Mouse (Mus musculus) cerebellum, postnatal 14 days (tissue): ENCODE measurements around the gene Rasip1.
A peak's percentile ranks its signal among the peaks of the same experiment; 100 is the strongest.

ENCODE experiments used
- DNase-seq, 2 experiments: peaks; one replicate each; pipeline ENCODE4 v3.0.0; 2021; ENCODE audit warnings: mixed read lengths in 2 of 2

Gene Rasip1

DNA sequence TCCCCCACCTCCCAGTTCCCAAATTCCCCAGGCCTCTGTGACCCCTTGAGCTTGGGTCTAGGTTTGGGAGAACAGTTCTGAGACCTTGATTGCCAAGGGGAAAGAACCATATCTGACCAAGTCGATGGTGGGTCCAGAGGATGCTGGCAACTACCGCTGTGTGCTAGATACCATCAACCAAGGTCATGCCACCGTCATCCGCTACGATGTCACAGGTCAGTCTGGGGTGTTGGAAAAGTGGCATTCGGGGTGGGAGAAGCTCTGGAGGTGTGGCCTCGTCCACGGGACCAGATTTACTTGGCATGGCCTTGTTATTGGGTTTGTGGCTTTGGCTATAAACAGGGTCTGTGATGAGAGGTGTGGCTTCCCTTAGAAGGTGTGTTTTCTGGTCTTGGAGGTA, 1.8 kb upstream of the Rasip1 start:
- DNase-seq: no peak

DNA sequence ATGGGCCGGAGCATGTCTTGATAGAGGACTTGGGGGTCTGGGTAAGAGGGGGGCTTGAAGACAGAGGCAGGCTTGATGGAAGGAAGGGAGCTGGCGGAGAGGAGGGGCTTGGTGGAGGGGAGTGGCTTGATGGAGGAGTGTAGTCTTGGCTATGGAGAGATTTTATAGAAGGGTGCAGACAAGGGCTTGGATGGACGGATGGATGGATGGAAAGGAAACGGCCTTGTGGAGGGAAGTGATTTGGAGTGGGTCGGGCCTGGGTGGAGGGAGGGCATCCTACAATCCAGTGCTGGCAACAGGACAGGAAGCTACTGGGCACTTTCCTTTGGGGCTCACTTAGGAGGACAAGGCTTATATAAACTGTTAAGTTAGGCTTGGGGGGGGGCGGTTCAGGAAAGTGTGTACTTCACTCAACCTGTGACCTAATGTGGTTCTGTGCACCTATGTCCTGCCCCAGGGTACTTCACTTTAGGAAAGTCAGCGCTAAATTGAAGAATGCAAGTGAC, 664 bp upstream of the Rasip1 start:
- DNase-seq: no peak

DNA sequence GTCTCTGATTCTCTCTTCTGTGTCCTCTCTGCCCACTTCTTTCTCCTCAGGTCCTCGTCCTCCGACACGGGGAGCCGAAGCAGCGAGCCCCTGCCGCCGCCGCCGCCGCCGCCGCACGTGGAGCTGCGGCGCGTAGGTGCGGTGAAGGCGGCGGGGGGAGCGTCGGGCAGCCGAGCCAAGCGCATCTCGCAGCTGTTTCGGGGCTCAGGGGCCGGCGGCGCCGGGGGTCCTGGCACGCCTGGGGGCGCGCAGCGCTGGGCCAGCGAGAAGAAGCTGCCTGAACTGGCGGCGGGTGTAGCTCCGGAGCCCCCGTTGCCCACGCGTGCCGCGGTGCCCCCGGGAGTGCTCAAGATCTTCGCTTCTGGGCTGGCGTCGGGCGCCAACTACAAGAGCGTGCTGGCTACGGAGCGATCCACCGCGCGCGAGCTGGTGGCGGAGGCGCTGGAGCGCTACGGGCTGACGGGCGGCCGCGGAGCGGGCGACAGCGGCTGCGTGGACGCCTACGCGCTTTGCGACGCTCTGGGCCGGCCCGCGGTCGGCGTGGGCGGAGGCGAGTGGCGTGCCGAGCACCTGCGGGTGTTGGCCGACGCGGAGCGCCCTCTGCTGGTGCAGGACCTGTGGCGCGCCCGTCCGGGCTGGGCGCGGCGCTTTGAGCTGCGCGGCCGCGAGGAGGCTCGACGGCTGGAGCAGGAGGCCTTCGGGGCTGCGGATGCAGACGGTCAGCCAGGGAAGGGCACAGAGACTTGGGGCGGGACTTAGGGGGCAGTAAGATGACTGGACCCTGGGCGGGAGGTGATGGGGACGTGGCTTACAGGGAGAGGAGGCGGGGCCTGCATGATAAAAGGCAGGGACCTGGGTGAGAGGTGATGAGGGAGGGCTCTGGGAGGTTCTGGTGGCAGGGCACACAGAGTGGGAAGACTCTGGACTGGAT, 1.3 kb downstream of the Rasip1 start:
- DNase-seq: peak; percentile 98

DNA sequence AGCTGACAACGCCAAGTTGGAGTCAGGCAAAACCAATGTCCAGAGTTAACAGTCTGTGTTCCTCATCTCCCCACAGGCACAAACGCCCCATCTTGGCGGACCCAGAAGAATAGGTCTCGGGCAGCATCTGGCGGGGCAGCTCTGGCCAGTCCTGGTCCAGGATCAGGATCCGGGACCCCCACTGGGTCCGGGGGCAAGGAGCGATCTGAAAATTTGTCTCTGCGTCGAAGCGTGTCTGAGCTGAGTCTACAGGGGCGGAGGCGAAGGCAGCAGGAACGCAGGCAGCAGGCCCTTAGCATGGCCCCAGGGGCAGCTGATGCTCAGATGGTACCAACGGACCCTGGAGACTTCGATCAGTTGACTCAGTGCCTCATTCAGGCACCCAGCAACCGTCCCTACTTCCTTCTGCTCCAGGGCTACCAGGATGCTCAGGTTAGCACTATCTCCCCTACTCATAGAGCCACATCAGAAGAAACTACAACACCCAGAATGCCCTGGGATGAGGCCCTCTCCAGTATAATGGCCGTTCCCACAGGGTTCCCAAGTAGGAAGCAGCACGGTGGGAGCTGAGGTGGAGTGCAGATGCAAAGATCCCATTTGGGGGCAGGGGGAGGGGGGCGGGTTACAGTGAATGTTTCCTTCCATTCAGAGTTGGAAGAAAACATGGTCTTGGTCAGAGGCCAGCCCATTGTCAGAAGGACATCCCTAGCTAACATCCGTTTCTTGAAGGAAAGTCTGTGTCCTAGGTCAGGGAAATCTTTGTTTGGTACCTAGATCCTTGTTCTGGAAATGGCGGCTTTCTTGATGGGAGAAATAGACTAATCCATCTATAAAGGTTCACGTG, 3.0 kb downstream of the Rasip1 start:
- DNase-seq: peak in 1 of 2 experiments; percentile 29

DNA sequence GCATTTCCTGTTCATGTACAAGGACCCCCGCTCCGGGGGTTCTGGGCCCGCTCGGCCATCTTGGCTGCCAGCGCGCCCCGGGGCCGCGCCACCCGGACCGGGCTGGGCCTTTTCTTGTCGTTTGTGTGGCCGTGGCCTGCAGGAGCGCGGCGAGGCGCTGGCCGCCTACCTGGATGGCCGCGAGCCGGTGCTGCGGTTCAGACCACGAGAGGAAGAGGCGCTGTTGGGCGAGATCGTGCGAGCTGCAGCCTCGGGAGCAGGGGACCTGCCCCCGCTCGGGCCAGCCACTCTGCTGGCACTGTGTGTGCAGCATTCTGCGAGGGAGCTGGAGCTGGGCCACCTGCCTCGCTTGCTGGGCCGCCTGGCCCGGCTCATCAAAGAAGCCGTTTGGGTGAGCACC, 5.2 kb downstream of the Rasip1 start:
- DNase-seq: peak; percentile 70 to 80

DNA sequence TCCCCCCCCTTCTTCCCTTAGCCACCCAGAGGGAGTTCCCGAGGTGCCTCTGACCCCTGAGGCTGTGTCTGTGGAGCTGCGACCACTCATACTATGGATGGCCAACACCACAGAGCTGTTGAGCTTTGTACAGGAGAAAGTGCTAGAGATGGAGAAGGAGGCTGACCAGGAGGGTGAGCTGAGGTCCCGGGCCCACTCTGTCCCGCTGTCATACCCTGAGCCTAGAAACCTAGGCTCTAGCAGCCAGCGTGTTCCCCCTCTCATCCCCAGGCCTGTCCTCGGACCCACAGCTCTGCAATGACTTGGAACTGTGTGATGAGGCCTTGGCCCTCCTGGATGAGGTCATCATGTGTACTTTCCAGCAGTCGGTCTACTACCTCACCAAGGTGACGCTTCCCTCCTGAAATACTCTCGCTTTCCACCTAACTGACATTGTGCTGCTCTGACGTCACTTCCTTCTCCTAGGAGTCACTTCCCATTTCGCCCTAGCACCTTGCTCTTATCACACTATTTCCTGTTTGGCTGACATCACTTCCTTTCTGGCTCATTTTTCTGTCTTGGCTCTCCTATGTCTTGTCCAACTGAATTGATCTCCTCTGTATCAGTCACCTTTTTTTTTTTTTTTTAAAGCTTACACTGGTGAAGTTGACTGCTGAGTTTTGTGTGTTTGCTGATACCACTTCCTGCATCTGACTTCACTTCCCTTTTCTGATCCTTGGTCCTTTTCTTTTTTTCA, 7.8 kb downstream of the Rasip1 start:
- no peak for DNase-seq

DNA sequence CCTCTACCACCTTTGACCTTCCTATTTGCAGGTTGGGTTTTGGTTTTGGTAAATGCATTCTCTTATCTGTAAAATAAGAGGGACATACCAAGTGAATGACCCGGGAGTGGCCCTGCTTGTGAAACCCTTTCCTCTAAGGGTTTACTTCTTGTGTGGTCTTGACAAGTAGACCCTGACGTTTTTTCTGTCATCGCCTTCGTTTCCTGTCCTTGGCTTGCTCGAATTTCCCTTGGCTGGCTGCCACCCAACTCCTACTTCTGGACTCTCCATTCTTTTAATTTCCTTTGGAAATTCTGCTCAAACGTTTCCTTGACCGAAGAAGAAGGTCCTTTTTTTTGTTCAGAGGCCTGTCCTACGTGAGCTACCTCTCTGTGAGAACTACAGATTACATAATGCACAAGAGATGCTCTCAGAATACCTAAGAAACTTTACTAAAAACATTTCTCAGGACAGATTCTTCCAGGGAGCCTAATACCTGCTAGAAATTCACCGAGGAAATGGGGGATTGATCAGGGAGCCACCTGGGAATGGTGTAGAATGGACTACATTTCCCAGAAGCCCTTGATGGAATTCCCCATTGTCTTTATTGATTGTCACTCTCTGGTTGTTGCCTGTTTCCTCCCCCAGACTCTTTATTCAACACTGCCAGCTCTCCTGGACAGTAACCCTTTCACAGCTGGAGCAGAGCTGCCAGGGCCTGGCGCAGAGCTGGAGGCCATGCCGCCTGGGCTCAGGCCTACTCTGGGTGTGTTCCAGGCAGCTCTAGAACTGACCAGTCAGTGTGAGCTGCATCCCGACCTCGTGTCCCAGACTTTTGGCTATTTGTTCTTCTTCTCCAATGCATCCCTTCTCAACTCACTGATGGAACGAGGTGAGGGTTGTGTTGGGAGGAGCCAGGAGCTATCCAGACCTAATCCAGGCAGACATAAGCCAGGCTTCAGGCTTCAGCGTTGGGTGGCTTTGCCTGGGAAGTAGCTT, 8.7 kb downstream of the Rasip1 start:
- DNase-seq: peak in 1 of 2 experiments; percentile 37

DNA sequence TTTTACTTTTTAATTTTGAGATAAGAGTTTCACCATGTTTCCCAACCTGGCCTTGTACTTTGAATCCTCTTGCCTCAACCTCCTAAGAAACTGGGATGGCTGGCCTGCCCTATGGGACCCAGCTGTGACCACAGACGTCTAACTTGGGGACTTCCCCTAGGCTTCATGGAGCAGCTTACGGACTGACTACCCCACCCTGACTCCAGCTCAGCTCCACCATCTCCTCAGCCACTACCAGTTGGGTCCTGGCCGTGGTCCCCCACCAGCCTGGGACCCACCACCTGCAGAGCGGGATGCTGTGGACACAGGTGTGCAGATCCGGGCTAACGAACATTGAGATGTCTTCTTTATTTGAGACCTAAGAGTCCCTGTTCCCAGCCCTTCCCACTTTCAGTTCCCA, 10.4 kb downstream of the Rasip1 start:
- DNase-seq: peak in 1 of 2 experiments; percentile 45

DNA sequence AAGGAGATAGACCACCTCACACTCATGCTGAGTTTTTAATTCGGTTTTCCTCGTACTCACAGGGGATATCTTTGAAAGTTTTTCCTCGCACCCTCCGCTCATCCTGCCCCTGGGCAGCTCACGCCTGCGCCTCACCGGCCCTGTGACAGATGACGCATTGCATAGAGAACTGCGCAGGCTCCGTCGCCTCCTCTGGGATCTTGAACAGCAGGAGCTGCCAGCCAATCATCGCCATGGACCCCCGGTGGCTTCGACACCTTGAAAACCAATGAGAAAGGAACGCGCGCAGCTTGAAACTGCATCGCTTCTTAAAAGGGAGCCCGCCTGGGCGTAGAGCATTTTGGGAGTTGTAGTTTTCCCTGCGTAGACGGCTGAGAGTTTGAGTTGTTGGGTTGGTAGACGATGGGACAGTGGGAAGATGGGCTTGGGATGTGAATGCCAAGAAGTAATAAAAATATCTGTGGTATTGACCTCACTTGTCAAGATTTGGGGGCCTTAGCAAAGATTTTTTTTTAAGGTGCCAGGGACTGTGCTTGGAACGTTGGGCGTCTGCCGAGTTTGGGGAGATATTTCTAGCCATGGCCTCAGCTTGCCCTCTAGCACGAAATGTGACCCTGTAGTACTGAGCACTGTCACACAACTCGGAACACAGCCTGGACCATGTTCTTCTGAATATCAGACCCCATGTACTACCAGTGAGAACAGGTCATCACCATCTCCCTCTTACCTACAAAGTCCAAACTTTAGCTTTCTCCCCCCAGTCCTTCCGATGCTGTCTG, 11.5 kb downstream of the Rasip1 start:
- peak; percentile 99 for DNase-seq

DNA sequence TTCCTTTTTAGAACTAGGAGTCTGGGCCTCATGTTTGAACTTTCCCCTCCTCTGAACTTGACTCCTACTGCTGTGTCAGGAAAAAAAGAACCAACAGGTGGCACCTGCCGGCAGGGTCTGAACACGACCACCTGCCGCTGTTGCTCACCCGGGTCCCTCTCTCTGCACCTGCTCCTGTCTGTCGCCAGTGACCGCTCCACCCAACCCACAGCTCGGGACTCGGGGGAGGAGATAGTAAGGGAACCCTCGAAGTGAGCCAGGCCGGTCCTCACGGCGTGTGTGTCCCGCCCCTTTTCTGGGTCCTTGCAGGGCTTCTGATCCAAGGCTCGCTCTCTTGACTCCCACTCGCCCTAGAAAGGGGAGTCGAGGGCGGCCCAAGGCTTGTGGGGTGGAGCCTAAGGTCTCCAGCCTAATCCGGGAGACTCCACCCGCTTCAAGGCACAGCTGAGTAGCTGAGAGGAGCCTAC, 12.3 kb downstream of the Rasip1 start, which contains the start of gene Mamstr:
TSS of gene Mamstr (plus strand) at position 417 of the 467 bp plus-strand sequence.
- peak in 1 of 2 experiments; percentile 44 for DNase-seq

DNA sequence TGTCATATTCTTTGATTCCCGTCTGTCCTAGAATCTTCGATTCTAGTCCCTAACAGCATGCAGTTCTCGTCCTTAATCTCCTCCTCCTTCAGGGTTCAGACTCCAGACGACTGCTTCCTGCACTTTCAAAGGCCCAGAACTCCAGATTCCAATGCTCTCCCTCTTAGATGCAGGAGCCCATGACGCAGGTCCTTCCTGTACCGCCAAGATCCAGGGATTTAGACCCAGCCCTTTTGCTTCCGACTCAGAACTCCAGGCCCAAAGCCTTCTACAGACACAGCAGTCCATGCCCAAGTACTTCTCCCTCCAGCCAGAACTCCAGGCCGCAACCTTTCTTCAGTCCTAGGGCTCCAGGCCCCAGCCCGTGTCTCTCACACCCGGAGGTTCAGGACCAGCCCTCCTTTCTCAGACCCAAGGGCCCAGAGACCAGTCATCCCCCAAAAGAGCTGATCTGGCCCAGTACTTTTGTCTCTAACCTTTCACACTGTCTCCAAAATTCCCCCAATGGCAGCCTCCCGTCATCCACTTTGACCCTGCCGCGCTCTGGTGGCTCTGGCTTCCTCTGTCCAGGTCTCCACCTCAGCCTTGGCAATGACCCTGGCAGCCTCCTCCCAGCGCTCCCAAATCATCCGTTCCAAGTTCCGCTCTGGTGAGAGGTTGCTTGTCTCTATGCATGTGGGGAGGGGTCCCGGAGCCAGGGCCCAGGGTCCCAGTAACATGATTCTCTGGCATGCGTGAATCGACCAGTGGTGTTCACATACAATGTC, 13.1 kb downstream of the Rasip1 start:
- DNase-seq: no peak

DNA sequence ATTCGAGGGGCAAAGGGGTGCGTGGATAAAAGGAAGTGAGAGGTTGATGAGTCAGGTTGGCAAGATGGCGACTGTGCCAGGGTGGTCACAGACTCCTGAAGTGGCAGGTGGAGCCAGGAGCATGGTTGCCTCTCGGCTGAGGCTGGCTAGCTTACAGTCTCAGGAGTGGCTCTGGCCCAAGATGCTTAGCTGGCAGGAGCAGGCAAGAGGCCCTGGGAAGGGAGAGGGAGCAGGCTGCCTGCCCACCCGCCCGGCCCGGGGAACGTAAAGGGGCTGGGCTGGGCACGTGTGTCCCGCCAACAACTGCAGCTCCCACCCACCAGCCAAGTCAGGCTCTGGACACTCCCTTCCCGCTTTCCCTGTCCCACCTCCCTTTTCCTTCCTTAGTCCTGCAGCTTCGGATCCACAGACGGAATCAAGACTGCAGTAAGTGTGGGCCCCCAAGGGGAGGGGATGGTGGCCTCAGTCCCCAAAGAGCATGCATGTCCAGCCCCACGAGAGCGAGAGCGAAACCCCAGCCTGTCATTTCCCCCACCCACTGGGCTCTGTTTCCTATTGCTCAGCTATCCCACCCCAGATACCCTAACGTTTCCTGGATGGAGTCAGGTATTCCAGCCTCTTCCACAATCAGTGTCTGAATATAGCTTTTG, 14.2 kb downstream of the Rasip1 start:
- DNase-seq: peak; percentile 72 to 75

DNA sequence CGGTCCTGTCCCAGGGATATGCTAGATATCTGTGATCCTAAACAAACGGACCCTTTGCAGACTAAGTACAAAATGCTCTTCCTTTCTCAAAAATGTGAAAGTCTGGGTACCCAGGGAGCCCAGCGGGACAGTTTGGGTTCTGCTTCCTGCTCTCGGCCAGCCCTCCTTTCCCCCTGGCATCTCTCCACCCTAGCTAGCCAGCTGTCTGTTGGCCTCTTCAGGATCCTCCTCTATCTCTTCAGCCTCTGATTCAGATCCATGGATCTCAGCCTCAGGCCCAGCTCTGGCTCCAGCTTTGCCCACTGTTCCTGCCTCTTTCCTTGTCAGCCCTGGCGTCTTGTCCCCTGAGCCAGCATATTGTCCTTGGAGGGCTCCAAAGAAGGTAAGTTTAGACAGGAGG, 14.8 kb downstream of the Rasip1 start:
- DNase-seq: peak; percentile 62 to 74

DNA sequence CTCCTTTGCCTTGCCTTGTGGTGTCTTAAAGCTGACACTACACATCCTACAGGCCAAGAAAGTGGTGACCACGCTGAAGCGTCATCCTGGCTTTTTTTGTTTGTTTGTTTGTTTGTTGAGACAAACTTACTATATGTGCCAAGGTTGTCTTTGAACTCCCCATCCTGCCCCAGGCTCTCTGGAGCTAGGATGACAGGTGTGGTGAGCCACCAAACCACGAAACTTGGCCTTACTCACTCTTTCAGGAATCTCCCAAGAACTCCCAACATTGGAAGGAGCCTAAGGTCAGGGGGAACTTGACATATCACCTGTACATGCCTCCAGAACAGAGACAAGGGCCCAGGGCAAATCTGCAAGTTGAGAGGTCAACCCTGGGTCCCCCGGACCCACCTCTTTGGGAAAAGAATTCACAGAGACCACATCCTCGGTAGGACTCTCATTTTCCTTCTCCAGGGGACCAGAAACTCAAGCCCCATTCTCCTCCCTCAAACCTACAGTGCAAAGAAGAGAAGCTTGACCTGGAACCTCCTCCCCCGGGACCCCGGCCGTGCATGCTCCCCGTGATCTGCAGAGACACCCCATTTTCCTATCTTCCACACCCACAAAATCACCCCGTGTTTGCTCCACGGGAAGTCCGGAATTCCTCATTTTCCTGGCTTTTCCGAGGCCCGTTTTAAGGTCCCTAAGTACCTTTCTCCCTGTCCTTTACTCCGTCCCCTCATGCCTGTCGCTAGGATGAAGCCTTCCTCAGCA, 15.4 kb downstream of the Rasip1 start:
- peak in 1 of 2 experiments; percentile 56 for DNase-seq

DNA sequence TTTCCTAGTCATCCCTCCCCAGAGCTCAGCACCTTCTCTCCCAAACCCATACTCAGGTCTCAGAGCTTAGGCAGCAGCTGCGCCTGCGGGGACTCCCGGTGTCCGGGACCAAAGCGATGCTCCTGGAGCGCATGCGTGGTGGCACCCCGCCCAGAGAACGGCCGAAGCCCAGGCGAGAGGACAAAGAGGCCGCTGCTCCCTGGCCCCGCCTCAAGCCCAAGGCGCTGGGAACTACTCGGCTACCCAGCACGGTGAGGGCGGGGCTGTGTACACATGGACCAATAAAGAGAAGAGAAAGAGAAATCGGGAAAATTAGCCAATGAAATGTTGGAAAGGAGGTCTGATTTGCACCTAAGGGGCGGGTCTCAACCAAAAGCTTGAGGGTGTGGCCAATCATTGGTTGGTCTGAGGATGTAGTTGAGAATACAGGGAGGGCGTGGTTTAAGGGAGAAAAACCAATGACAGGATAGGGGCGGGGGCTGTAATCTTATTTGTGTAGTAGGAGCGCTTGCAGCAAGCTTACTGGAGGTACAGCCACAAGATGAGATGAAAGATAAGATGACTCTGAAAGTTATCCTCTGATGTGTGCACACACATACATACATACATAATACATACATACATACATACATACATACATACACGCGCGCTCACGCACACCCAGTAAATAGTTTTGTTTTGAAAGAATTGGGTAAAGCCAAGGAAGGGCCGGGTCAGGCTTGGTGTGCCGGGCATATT, 16.3 kb downstream of the Rasip1 start:
- DNase-seq: peak; percentile 99

DNA sequence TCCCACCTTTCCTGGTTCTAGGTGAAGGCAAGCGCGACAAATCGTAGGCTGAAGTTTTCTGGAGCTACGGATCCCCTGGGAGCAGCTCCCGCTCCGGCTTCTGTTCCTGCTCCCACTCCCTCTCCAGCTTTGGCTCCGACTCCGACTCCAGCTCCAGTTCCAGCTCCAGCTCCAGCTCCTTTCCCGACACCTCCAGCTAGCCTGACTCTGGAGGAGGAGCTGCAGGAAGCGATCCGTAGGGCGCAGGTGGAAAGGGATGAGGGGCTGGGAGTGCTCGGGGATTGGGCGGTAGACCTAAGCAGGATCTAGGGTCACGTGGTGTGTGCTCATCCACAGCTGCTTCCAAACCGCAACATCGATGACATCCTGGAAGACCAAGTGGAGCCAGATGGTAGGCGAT, 16.9 kb downstream of the Rasip1 start:
- DNase-seq: peak; percentile 69 to 83

DNA sequence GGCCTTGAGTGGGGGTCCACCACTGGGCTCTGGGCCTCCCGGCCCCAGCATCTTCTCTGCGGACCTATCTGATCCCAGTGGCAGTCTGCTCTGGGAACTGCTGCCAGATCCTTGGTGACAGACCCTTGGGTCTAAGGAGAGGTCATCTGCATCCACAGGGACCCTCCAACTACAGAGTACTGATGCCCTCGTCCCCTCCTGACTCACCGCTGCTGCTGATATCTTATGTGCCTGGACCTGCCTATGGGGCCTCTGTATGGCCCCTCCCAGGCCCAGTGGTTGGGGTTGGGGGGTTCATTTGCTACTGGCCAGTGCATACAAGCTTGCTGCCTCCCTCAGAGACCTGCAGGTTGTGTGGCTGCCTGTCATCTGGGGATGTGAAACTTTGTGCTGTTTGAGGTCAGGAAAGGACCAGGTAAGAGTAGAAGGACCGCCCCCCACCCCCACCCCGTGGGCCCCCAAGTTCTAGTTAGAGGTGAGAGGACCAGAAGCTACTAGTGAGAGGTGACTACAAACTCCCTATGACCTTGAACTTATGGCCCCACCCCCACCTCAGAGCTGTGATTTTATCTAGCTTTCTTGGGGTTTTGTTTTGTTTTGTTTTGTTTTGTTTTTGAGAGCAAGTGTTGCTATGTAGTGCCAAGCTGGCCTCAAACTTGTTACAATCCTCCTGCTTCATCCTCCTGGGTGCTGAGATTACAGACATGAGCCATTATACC, 17.7 kb downstream of the Rasip1 start:
- peak in 1 of 2 experiments; percentile 27 for DNase-seq
